Mouse (Mus musculus): Measurements from ENCODE around the gene Smco3.

Gene Smco3

GRCm38 (mm10) chr6:136845706-136846480 is 10.6 kb upstream of the Smco3 start:
- DNase-seq (ENCODE audit: low spot score) = no peak

DNA sequence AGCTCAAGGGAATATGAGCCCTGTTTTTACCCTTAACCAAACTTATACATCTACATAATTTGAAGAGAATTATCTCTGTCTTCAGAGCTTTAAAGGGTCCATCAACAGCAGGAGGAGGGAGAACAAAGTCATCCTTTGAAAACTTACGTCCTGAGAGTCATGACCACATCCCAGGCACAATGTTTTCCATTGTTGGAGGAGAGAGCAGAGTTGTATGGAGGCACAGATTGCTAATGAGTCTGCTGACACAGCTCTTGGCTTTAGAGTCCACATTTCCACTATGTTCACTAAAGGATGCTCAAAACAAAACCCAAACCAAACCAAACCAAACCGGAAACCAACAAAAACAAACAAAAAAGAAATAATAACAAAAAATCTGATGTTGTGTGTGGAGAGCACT is 9.7 kb upstream of the Smco3 start:
- no peak for DNase-seq (ENCODE audit: low spot score)

DNA sequence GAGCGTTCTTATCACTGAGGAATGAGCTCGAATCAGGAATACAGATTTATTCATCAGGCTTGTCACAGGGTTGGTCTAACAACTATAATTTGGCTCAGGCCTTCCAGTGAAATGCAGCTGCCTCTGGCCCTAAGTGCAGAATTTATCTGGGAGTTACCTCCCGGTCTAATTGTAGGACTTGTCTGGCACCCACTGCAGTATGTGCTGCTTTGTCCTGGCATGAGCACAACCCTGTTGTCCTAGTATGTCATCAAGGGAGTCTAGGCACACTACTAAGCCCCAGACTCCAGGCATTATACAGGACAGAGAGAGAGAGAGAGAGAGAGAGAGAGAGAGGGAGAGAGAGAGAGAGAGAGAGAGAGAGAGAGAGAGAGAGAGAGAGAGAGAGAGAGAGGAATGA is 2.1 kb upstream of the Smco3 start:
- DNase-seq (ENCODE audit: low spot score) = no peak

DNA sequence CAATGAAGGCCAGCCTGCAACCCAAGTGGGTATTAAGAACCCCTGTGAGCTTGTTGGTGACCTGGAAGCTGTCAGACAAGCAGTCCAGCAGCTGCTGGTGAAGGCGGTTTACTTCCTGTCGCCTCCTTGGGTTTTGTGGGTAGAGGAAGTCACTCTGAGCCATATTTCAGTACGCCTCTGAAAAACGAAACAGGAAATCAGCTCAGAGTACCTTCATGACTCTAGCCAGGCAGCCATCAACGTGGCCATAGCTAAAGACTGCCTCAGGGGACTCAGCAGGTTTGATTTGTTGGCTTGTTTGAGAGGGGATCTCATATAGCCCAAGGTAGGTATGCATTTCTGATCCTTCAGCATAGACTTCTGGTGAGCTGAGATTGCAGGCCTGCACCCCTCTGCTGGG is 3.5 kb downstream of the Smco3 start:
- DNase-seq (ENCODE audit: low spot score) = no peak

DNA sequence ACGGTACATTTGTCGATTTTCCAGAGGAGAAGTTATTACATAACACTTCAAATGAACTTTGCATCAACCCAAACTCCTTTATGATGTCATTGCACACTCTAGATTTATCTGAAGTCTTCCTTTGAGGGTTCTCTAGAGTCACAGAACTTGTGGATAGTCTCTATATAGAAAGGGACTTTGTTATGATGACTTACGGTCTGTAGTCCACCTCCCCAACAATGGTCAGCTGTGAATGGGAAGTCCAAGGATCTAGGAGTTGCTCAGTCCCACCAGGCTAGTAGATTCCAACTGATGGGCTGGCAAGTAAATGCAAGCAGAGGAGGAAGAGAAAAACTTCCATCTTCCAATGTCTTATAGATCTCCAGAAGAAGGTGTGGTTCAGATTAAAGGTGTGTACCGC is 6.6 kb downstream of the Smco3 start:
- DNase-seq (ENCODE audit: low spot score) = no peak

GRCm38 (mm10) chr6:136827881-136828561 is 7.2 kb downstream of the Smco3 start, which contains the start of gene Wbp11:
Gene Wbp11, minus strand, starts transcription at chr6:136828233.
- DNase-seq (ENCODE audit: low spot score) = peak; percentile 86

DNA sequence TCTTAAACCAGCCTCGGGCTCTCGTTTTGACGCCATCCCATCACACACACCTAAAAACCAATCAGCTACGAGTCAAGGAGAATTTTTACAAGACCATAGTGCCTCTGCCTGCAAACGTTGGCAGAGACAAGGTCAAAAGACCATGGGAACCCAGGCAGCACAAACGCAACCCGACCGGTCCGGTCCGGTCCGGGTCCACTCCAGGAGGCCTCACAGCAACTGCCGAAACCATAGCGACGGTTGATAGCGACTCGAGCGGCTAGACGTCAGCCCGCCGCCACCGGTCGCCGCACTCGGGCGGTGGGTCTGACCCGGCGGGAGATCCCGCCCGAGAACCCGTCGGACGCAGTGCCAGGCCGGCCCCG is 7.8 kb downstream of the Smco3 start, which contains the start of gene BC049715:
BC049715 (plus strand) TSS at position 111 of the 365 bp plus-strand sequence.
- DNase-seq (ENCODE audit: low spot score) = no peak

- no peak for DNase-seq (ENCODE audit: low spot score)
Observed at GRCm38 (mm10) chr6:136827116-136827515, 8.1 kb downstream of the Smco3 start.

GRCm38 (mm10) chr6:136824987-136825386 is 10.3 kb downstream of the Smco3 start:
- no peak for DNase-seq (ENCODE audit: low spot score)

- no peak for DNase-seq (ENCODE audit: low spot score)
Observed at GRCm38 (mm10) chr6:136821086-136821485, 14.2 kb downstream of the Smco3 start.

DNA sequence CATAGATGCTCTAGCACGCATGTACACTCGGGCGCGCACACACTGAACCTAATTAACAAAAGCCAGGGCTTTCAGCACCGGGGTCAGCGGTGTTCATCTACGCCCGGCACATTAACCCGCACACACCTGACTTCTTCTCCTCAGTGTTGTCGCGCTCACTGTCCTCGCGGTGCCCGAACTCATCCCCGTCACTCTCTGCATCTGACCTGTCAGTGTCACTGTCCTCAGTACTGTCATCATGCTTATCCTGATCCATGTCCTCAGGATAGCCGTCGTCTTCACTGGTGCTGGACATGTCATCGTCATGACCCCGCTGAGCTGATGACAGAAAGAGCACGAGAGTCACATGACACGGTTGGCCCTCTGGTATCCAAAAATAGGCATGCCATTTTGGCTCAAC is 14.9 kb downstream of the Smco3 start:
- DNase-seq (ENCODE audit: low spot score) = no peak

- no peak for DNase-seq (ENCODE audit: low spot score)
Observed at GRCm38 (mm10) chr6:136817549-136817948, 17.7 kb downstream of the Smco3 start.

DNA sequence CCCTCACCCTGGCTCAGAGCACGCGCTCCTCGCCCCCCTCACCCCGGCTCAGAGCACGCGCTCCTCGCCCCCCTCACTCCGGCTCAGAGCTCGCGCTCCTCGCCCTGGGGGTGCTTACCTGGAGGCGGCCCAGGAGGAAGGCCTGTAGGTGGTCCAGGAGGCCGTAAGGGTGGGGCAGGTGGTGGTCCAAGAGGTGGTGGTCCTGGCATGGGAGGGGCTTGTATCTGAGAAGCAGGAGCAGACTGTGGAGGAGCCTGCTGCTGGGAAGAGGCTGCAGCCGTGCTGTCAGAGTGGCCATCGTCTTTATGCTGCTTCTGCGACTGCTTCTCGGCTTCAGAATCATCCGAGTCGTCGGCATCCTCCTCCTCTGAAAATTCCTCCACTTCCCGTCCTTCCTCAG is 18.4 kb downstream of the Smco3 start:
- no peak for DNase-seq (ENCODE audit: low spot score)

DNA sequence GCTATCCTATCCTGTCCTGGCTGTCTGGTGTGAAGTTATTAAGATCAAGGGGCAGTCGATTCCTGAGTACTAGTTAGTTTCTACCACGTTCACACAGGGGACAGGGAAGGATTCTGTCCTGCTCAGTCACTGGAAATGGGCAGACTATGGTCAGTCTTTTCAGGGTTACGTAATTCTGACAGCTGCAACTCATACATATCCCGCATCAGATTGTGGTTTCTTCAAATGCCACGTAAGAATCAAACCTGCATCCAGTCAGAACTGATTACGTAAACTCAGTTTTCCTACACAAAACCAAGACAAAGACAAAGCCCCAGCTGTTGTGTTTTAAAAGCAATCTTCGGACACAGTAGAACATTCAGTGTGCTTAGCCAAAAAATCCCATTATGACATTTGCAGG is 19.9 kb downstream of the Smco3 start:
- DNase-seq (ENCODE audit: low spot score) = no peak

DNA sequence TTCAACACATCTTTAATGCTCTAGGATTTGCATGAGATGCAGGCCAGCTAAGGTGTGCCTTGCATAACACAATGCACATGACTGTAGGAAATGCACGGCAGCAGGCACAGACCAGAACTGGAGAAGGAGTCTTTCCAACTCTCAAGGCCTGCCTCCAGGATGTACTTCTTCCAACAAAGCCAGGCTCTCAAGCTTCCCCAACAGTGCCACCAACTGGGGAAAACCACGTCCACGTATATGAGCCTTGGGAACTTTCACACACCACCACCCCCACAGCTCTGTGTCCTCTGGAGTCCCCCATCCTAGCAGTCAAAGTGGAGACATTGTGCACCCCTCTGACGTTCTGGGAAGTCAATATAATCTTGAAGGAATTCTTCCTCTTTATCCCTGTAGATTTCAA is 22.1 kb downstream of the Smco3 start:
- DNase-seq (ENCODE audit: low spot score) = no peak

- no peak for DNase-seq (ENCODE audit: low spot score)
Observed at GRCm38 (mm10) chr6:136811196-136811595, 24.1 kb downstream of the Smco3 start.

DNA sequence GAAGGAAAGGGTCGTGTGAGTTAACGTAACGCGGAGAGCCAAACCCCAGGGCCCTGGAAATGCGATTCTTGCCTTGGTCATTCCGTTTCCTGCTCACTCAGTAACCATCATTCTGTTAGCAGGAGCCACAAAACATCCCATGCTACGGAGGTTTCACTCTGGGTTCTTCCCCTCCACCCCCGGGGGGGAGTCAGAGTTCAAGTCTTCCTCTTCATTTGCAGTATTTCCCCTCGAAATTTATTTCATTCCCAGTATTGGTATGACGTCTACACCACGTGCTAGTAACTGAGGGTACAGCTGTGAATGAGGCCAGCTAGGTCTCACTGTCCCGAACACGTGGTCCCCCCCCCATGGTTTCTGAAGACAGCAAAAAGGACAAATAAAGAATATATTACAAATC is 25.6 kb downstream of the Smco3 start:
- no peak for DNase-seq (ENCODE audit: low spot score)

DNA sequence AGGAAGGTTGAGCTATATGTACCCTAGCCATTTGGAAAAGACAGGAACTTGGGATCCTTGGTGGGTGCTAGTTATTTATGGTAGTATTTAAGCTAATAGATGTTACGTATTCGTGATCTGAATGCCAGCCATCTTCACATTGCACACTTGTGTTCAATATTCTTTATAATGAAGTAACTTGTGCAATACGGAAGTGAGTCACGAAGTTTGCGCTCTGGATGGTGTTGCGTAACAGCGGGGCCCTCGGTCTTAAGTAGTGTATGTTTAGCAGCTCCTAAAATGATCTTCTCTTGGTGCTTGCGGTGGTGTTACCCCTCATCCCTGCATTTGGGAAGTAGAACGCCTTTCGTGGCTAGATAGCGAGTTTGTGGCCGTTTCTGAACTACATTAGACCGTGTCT is 26.2 kb downstream of the Smco3 start:
- no peak for DNase-seq (ENCODE audit: low spot score)

DNA sequence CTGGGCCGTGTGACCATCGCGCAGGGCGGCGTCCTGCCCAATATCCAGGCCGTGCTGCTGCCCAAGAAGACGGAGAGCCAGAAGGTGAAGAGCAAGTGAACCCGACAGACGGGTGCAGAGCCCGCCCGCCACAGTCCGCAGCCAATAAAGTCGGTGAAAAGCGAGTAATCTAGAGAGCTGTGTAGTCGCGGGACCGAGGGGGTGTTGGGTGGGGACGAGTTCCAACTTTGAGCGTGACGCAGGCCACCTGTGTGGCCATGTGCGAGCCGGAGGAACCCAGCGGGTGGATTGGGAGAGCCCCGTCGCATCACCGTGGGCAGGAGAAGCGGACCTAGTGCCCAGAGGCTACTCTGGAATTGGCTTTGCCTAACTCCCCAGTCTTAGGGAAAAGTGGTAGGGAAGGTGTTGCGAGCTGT is 26.6 kb downstream of the Smco3 start:
- no peak for DNase-seq (ENCODE audit: low spot score)

DNA sequence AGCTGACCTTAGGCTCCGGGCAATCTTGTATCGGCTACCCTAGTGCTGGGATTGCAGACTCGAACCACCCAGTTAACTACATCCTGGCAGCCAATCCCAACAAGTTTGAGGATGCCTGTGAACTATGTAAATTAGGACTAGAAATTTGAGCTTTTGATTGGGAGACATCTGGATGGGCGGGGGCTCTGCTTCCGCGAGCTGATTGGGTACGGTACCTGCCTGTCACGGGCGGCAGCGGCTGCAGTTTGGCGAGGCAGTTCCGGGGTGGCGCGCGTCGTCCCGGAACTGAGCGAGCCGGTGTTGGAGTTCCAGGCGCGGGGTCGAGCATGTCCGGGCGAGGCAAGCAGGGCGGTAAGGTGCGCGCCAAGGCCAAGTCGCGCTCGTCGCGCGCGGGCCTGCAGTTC is 27.2 kb downstream of the Smco3 start, which contains the start of gene H2afj:
H2afj (plus strand) TSS at position 231 of the 404 bp plus-strand sequence.
- DNase-seq (ENCODE audit: low spot score) = peak; percentile 98

DNA sequence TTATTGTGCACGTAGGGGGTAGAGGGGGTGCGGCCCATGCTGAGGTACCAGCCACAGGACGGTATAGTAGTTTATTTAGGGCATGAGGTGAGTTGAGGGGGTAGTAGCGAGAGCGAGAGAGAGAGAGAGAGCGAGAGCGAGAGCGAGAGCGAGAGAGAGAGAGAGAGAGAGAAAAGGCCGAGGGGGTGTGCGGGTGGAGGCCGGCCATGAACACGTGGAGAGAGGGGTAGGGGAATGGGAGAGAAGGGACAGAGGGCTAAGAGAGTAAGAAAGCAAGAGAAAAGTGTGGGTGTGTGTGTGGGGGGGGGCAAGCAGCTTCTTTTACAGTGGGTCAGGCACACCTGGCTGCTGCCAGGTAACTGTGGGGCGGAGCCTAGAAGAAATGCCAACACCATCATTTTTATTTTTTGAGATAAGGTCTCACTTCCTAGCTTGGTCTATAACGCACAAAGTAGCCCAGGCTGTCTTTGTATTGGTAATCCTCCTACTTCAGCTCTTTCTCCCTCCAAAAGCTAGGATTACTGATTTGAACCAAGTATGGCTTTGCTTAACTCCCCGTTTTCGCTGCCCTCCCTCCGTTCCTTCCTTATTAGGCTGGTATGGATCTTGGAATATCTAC is 27.7 kb downstream of the Smco3 start:
- DNase-seq (ENCODE audit: low spot score) = no peak

GRCm38 (mm10) chr6:136806819-136807218 is 28.4 kb downstream of the Smco3 start:
- DNase-seq (ENCODE audit: low spot score) = no peak

GRCm38 (mm10) chr6:136805409-136805775 is 29.9 kb downstream of the Smco3 start:
- DNase-seq (ENCODE audit: low spot score) = no peak

Data from ovary, postnatal 10 days (tissue).